ENCODE assay signal across 13 mouse cellular contexts in genomic region chr17:46127814-46128493, GRCm38 (mm10).
"Had no signal": no experiment of that assay in that cellular context is flagged by ENCODE, and none has a peak within 500 bp of the region (broad histone marks: within the 10 kb centered on the region; RNA-seq: fewer than 3 reads in every experiment).

No protein-coding gene starts in this region.

- H3K9me3 ChIP-seq: limb, embryonic 13.5 days; midbrain, embryonic 12.5 days; neural tube, embryonic 13.5 days had no signal

- H3K27ac ChIP-seq: limb, embryonic 13.5 days; liver, embryonic 14.5 days; midbrain, embryonic 12.5 days; neural tube, embryonic 13.5 days had no signal

- DNase-seq: kidney, postnatal 25 days; layer of hippocampus, adult 9-11 months; left cerebral cortex, postnatal 4 days; lung, adult 18-20 months; retina, postnatal 1 day; right cerebral cortex, postnatal 4 days; thymus, postnatal 36 days had no signal

- H3K9ac ChIP-seq: limb, embryonic 13.5 days; liver, embryonic 14.5 days; midbrain, embryonic 12.5 days; neural tube, embryonic 13.5 days had no signal

- H3K4me2 ChIP-seq: limb, embryonic 13.5 days; midbrain, embryonic 12.5 days; neural tube, embryonic 13.5 days had no signal

- H3K4me3 ChIP-seq: limb, embryonic 13.5 days; midbrain, embryonic 12.5 days; neural tube, embryonic 13.5 days had no signal

- H3K4me1 ChIP-seq: limb, embryonic 13.5 days; neural tube, embryonic 13.5 days had no signal

- ATAC-seq: lung, postnatal 0 days; midbrain, embryonic 16.5 days had no signal

- H3K27me3 ChIP-seq: midbrain, embryonic 12.5 days; neural tube, embryonic 13.5 days had no signal
